In genomic region chr15:102546677-102547427, GRCm38 (mm10) we compare ENCODE assay signal across 10 mouse cellular contexts. TPM values are rescaled to one million over a fixed set of nuclear protein-coding genes. Genes with fewer than 3 reads are reported as not detected.
A peak's percentile ranks its signal among the peaks of the same experiment; 100 is the strongest.
DNase-seq lines count a peak whose midpoint lies in the region; ATAC-seq lines count a peak whose summit lies in the region.
"Had no signal": no experiment of that assay in that cellular context is flagged by ENCODE, and none has a peak within 500 bp of the region (broad histone marks: within the 10 kb centered on the region; RNA-seq: fewer than 3 reads in every experiment).

No protein-coding gene starts in this region.

- no peak overlapping the region for H3K4me3 ChIP-seq in midbrain, embryonic 11.5 days (ENCODE audit: low read depth, low read length)
- no peak overlapping the region for H3K4me3 ChIP-seq in midbrain, embryonic 10.5 days
- no peak overlapping the region for H3K4me3 ChIP-seq in liver, embryonic 12.5 days

- H3K9me3 ChIP-seq in midbrain, embryonic 11.5 days (ENCODE audit: control insufficient read depth, low read length), result no peaks in the 10 kb centered on the region
- no peaks in the 10 kb centered on the region for H3K9me3 ChIP-seq in midbrain, embryonic 10.5 days (replicated peaks)
- no peaks in the 10 kb centered on the region for H3K9me3 ChIP-seq in liver, embryonic 12.5 days (replicated peaks)

- H3K36me3 ChIP-seq in midbrain, embryonic 11.5 days (ENCODE audit: control insufficient read depth, insufficient read depth, low read length), result no peaks in the 10 kb centered on the region; the same call in 1 of the 2 replicates
- peaks cover 78% of the 10 kb centered on the region for H3K36me3 ChIP-seq in midbrain, embryonic 10.5 days
- H3K36me3 ChIP-seq in liver, embryonic 12.5 days, result peaks cover 75% of the 10 kb centered on the region

- no peaks in the 10 kb centered on the region for H3K4me1 ChIP-seq in midbrain, embryonic 11.5 days (ENCODE audit: control insufficient read depth, insufficient read depth, low read length)
- no peaks in the 10 kb centered on the region for H3K4me1 ChIP-seq in midbrain, embryonic 10.5 days
- H3K4me1 ChIP-seq in liver, embryonic 12.5 days, result no peaks in the 10 kb centered on the region

- H3K27me3 ChIP-seq in midbrain, embryonic 11.5 days (ENCODE audit: control insufficient read depth, insufficient read depth, low read length), result no peaks in the 10 kb centered on the region
- H3K27me3 ChIP-seq in midbrain, embryonic 10.5 days (ENCODE audit: low read depth, poor library complexity, severe bottlenecking), result no peaks in the 10 kb centered on the region
- no peaks in the 10 kb centered on the region for H3K27me3 ChIP-seq in liver, embryonic 12.5 days (replicated peaks)

- H3K4me2 ChIP-seq in midbrain, embryonic 11.5 days, result no peak overlapping the region
- no peak overlapping the region for H3K4me2 ChIP-seq in liver, embryonic 12.5 days

- no peak overlapping the region for H3K27ac ChIP-seq in midbrain, embryonic 11.5 days (ENCODE audit: low read depth, low read length)
- no peak overlapping the region for H3K27ac ChIP-seq in midbrain, embryonic 10.5 days (replicated peaks)
- no peak overlapping the region for H3K27ac ChIP-seq in liver, embryonic 12.5 days

- no peak overlapping the region for H3K9ac ChIP-seq in midbrain, embryonic 11.5 days (ENCODE audit: low read length)
- no peak overlapping the region for H3K9ac ChIP-seq in liver, embryonic 12.5 days

- ATAC-seq in midbrain, embryonic 11.5 days (ENCODE audit: low FRiP score), result no peak
- ATAC-seq in liver, embryonic 12.5 days, result no peak

- WGBS in midbrain, embryonic 11.5 days, result 93% methylated on average over 3 of the region's 3 CpGs
- WGBS in midbrain, embryonic 10.5 days, result 92% methylated on average over 3 of the region's 3 CpGs
- 74% methylated on average over 3 of the region's 3 CpGs for WGBS in liver, embryonic 12.5 days (ENCODE audit: insufficient replicate concordance)

- peak; percentile 51 for DNase-seq in midbrain, embryonic 11.5 days (ENCODE audit: low spot score, missing footprints)
- no peak for DNase-seq in midbrain, embryonic 10.5 days (ENCODE audit: low spot score)
- DNase-seq in cerebellum, adult 9-11 months, result peak; percentile 99
- DNase-seq in heart, adult 9 months (ENCODE audit: low spot score in 2 of 2), result peak; percentile 62 to 80
- peak; percentile 82 to 95 for DNase-seq in layer of hippocampus, postnatal 14 days (ENCODE audit: low spot score in 2 of 2)
- DNase-seq in ovary, postnatal 14 days (ENCODE audit: low spot score), result peak; percentile 44
- no peak for DNase-seq in thymus, postnatal 36 days

RNA-seq across cellular contexts. Expression of gene Npff, which starts 22.1 kb away (rescaled TPM):
- 0.98 and 1.9 TPM in 2 replicates for polyA plus RNA-seq in midbrain, embryonic 11.5 days (2014; fragmentation: Nextera tagmentation; extraction: Ambion mirVana)
- polyA plus RNA-seq in midbrain, embryonic 10.5 days (2016; fragmentation: Nextera tagmentation; extraction: Ambion mirVana), result 2.0 and 2.9 TPM in 2 replicates
- total RNA-seq in layer of hippocampus, postnatal 14 days (2021), result 1 to 10 TPM; 4.8 to 6.1 TPM
- 1.0 TPM in 2 replicates for polyA plus RNA-seq in liver, embryonic 12.5 days (2016; fragmentation: Nextera tagmentation; extraction: Ambion mirVana)

RNA-seq across cellular contexts. Expression of gene Tarbp2, which starts 28.9 kb away (rescaled TPM):
- polyA plus RNA-seq in midbrain, embryonic 11.5 days (2014; fragmentation: Nextera tagmentation; extraction: Ambion mirVana), result 91.2 and 96.6 TPM in 2 replicates
- polyA plus RNA-seq in midbrain, embryonic 10.5 days (2016; fragmentation: Nextera tagmentation; extraction: Ambion mirVana), result 133 and 143 TPM in 2 replicates
- 10 to 100 TPM; 34.9 to 41.8 TPM for total RNA-seq in layer of hippocampus, postnatal 14 days (2021)
- polyA plus RNA-seq in liver, embryonic 12.5 days (2016; fragmentation: Nextera tagmentation; extraction: Ambion mirVana), result 63.5 and 66.7 TPM in 2 replicates

RNA-seq across cellular contexts. Expression of gene Map3k12, which starts 30.0 kb away (rescaled TPM):
- 16.4 and 19.7 TPM in 2 replicates for polyA plus RNA-seq in midbrain, embryonic 11.5 days (2014; fragmentation: Nextera tagmentation; extraction: Ambion mirVana)
- polyA plus RNA-seq in midbrain, embryonic 10.5 days (2016; fragmentation: Nextera tagmentation; extraction: Ambion mirVana), result 23.4 and 31.8 TPM in 2 replicates
- total RNA-seq in layer of hippocampus, postnatal 14 days (2021), result 10 to 100 TPM; 81.9 to 89.4 TPM
- 4.2 and 4.5 TPM in 2 replicates for polyA plus RNA-seq in liver, embryonic 12.5 days (2016; fragmentation: Nextera tagmentation; extraction: Ambion mirVana)

RNA-seq across cellular contexts. Expression of gene Gm10337, which starts 43.3 kb away (rescaled TPM):
- 6.7 TPM in 1 of 2 replicates, not detected in the other for polyA plus RNA-seq in midbrain, embryonic 11.5 days (2014; fragmentation: Nextera tagmentation; extraction: Ambion mirVana)
- polyA plus RNA-seq in midbrain, embryonic 10.5 days (2016; fragmentation: Nextera tagmentation; extraction: Ambion mirVana), result 3.5 TPM in 1 of 2 replicates, not detected in the other
- not detected for total RNA-seq in layer of hippocampus, postnatal 14 days (2021)
- polyA plus RNA-seq in liver, embryonic 12.5 days (2016; fragmentation: Nextera tagmentation; extraction: Ambion mirVana), result not detected in 2 replicates
- total RNA-seq: gastrocnemius, postnatal 36 days; MEL had no signal

Comparison
In these comparisons a context has a peak if more than half of its experiments do, and no peak if none do; other contexts are left out.
1. DNase-seq: peak in midbrain, embryonic 11.5 days (single experiment), cerebellum, adult 9-11 months (single experiment), heart, adult 9 months (2 of 2), layer of hippocampus, postnatal 14 days (2 of 2) and ovary, postnatal 14 days (single experiment); none in midbrain, embryonic 10.5 days (single experiment) and thymus, postnatal 36 days (0 of 2).